Mouse (Mus musculus) embryonic facial prominence, embryonic 15.5 days (tissue): ENCODE data around the gene Robo1. TPM values are rescaled to one million over a fixed set of nuclear protein-coding genes. Genes with fewer than 3 reads are reported as not detected.

Source experiments
- ATAC-seq: fragments of 200-750 bp; cut with Nextera tagmentation; 2 replicates; pipeline ENCODE4 v1.8.0; 2017; ENCODE audit warnings: low read depth, moderate TSS enrichment; ENCODE audit not compliant: insufficient number of reproducible peaks, low FRiP score, low TSS enrichment
- H3K27ac ChIP-seq: fragments of 300-500 bp; sonication (generic); replicated peaks from 2 replicates; pipeline ENCODE4 v1.5.1; 2015; ENCODE audit warnings: mild to moderate bottlenecking, inconsistent platforms
- H3K27me3 ChIP-seq: fragments of 300-500 bp; sonication (generic); 2 replicates; pipeline ENCODE4 v1.6.1; 2015; ENCODE audit warnings: inconsistent platforms
- H3K36me3 ChIP-seq: fragments of 300-500 bp; sonication (generic); 2 replicates; pipeline ENCODE4 v1.6.1; 2015; ENCODE audit warnings: mild to moderate bottlenecking, inconsistent platforms
- H3K4me1 ChIP-seq: fragments of 300-500 bp; sonication (generic); 2 replicates; pipeline ENCODE4 v1.6.1; 2015; ENCODE audit warnings: inconsistent platforms
- H3K4me2 ChIP-seq: fragments of 300-500 bp; sonication (generic); replicated peaks from 2 replicates; pipeline ENCODE4 v1.6.1; 2015; ENCODE audit warnings: mild to moderate bottlenecking, inconsistent platforms
- H3K4me3 ChIP-seq: fragments of 300-500 bp; sonication (generic); replicated peaks from 2 replicates; pipeline ENCODE4 v1.5.1; 2015; ENCODE audit warnings: mild to moderate bottlenecking, inconsistent platforms
- H3K9ac ChIP-seq: fragments of 300-500 bp; sonication (generic); 2 replicates; pipeline ENCODE4 v1.6.1; 2015; ENCODE audit warnings: inconsistent platforms
- H3K9me3 ChIP-seq: fragments of 300-500 bp; sonication (generic); replicated peaks from 2 replicates; pipeline ENCODE4 v1.6.1; 2016; ENCODE audit warnings: inconsistent platforms
- WGBS: fragments of 180-500 bp; shearing (Covaris S2); methylation state at CpG from one replicate; pipeline ENCODE4 v1.1.7; 2015; 5-methylcytosine and 5-hydroxymethylcytosine counted together
- polyA plus RNA-seq: library from polyadenylated mRNA; unstranded; fragments of >200 nt; fragmentation: Nextera tagmentation; extraction: Ambion mirVana; gene quantifications from 2 replicates; pipeline ENCODE4 v1.2.1, GENCODE M21; 2015

Gene Robo1
- polyA plus RNA-seq, 1 experiment from 2014 or later = 36.9 TPM

DNA sequence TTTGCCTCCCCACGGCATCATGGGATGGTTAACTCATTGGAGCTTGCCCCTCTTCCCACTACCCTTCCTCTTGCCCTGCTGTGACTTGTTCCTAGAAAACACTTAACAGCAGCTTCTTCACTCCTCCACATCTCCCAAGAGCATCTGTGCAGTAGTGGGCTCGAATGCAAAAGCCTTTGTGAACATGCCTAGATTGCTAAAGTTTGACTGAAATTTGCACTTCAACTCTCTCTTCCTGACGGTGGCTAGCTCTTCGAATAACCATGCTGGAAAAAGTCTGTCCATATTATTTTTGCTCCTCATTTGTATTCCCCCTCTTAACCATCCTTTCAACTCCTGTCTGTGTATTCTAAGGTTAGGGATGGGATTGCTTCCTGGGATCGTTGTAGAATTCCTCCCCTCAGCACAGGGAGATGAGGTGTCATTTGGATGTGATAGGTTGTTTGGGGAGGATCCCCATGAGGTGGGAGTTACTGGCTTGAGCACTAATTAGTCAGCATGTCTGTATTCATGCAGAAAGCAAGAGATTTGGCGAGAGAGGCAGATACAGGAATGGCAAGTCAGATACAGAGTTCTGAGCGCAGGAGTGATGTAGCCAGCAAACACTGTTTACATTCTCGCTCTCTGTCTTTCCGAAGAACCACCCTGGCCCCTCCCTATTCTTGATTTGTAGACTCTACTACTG is 409.2 kb downstream of the Robo1 start:
- WGBS = 76% methylated on average over 9 of the region's 9 CpGs
- no peaks in the 10 kb centered on the region for H3K27me3 ChIP-seq
- no peak overlapping the region for H3K27ac ChIP-seq
- H3K4me1 ChIP-seq = peaks cover 12% of the 10 kb centered on the region
- no peak overlapping the region for H3K4me3 ChIP-seq
- H3K9me3 ChIP-seq = no peaks in the 10 kb centered on the region
- H3K4me2 ChIP-seq = no peak overlapping the region
- no peaks in the 10 kb centered on the region for H3K36me3 ChIP-seq
- no peak overlapping the region for H3K9ac ChIP-seq
- ATAC-seq = no peak

GRCm38 (mm10) chr16:72719063-72719462 is 411.0 kb downstream of the Robo1 start:
- no peak overlapping the region for H3K9ac ChIP-seq
- peaks cover 6% of the 10 kb centered on the region for H3K4me1 ChIP-seq
- H3K9me3 ChIP-seq = no peaks in the 10 kb centered on the region
- WGBS = 82% methylated on average over 4 of the region's 4 CpGs
- H3K27me3 ChIP-seq = no peaks in the 10 kb centered on the region
- H3K36me3 ChIP-seq = no peaks in the 10 kb centered on the region
- H3K4me3 ChIP-seq = no peak overlapping the region
- no peak overlapping the region for H3K4me2 ChIP-seq
- H3K27ac ChIP-seq = no peak overlapping the region
- no peak for ATAC-seq

DNA sequence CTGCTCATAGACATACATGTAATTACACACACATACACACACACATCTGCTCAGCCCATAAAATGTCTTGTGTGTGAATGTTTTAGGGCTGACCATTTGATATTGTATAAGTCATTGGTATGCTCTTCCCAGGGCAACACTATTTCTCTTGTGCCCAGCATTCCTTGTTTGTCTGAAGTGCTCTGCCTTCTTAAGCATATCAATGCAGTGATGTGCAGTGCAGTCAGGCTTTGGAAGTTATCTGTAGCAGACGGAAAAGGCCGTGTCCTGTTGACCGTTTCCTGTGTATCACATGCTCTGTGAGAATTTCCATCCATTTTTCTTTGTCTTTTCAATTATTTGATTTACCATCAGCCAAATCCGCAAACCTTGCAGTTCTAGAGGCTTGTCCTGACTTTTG is 412.9 kb downstream of the Robo1 start:
- WGBS = 88% methylated on average over 4 of the region's 4 CpGs
- Histone ChIP-seq H3K4me2 (no peak overlapping the region), H3K9me3 (no peaks in the 10 kb centered on the region), H3K27me3 (no peaks in the 10 kb centered on the region), H3K27ac (no peak overlapping the region), H3K36me3 (no peaks in the 10 kb centered on the region), H3K4me1 (peaks cover 6% of the 10 kb centered on the region), H3K4me3 (no peak overlapping the region), H3K9ac (no peak overlapping the region)
- ATAC-seq = no peak

DNA sequence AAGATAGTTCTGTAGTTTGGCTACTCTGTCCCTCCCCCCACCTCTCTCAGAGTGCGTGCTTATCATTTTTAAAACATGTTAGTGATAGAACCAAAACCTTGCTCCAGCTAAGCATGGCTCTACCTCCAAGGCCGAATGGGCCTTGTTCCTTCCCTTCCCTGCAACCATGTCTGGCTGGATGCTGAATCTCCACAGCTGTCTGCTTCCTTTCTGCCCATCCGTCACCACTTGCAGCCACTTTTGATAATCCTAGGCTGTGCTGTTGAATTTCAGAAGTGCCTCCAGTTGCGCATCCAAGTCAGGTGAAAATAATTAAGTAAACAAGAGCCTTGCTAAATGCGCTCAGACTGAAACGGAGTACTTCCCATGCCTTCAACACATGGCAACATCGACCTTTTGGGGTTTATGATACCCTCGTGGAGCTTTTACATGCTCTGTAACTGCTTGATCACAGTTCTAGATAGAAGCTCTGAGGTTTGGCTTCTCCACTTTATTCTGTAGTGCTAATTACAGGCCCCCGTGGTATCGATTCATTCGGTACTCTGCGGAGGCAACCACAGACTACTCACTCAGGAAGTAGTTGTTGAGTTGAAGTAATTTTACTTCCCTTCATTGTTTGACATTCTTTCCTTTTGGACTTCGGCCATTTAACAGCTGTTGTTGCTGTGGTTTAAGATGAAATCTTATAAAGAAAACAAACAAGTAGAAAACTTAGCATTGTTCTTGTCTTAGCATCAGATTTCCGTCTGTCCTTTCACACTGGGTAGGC is 413.8 kb downstream of the Robo1 start:
- Histone ChIP-seq H3K27ac (peak overlapping the region; percentile 58; the same call in 1 of the 2 replicates), H3K9me3 (no peaks in the 10 kb centered on the region), H3K36me3 (no peaks in the 10 kb centered on the region), H3K4me3 (no peak overlapping the region), H3K9ac (no peak overlapping the region), H3K4me2 (no peak overlapping the region), H3K27me3 (no peaks in the 10 kb centered on the region), H3K4me1 (peaks cover 6% of the 10 kb centered on the region)
- 39% methylated on average over 14 of the region's 14 CpGs for WGBS
- no peak for ATAC-seq

DNA sequence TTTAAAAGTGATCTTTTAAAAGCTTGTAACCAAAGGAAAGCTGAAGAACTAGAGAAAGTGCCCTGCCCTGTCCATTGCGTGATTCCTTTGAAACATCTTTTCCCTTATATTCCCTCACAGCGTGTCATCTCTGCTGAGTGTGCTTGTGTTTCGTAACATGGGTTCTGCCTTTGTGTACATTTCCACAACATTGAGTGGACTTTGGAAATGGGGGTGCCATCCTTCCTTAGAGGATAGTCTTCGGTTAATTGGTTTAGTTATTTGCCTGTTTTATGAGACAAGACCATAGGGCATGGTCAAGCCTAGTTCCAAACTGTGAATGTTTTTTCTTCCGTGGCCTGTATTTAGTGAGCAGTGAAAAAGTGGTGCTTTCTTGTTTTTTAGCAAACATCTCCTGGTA is 426.1 kb downstream of the Robo1 start:
- no peaks in the 10 kb centered on the region for H3K36me3 ChIP-seq
- no peak for ATAC-seq
- 89% methylated on average over 5 of the region's 5 CpGs for WGBS
- H3K27ac ChIP-seq = no peak overlapping the region
- no peak overlapping the region for H3K9ac ChIP-seq
- peaks cover 9% of the 10 kb centered on the region; the same call in 1 of the 2 replicates for H3K4me1 ChIP-seq
- H3K4me2 ChIP-seq = no peak overlapping the region
- H3K4me3 ChIP-seq = no peak overlapping the region
- no peaks in the 10 kb centered on the region for H3K27me3 ChIP-seq
- no peaks in the 10 kb centered on the region for H3K9me3 ChIP-seq

DNA sequence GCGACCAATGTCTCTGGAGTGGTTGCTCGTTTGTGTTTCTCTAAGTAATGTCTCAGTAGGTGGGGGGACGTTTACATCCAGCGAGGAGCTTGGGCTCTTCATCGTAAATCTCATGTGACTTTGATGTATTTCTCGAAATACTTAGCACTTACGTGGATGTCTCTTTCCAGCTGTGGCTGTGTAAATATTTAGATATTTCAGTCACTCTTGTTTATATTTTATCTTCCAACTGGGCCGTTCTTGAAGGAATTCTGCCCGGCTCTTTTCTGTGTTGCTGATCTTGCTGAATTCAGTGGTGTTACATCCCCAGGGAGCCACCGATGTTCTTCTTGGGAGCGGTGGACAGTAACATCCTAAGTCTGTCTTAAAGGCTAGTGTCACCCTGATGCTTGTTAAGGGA is 427.1 kb downstream of the Robo1 start:
- Histone ChIP-seq H3K4me1 (peaks cover 9% of the 10 kb centered on the region; the same call in 1 of the 2 replicates), H3K4me3 (no peak overlapping the region), H3K27me3 (no peaks in the 10 kb centered on the region), H3K9me3 (no peaks in the 10 kb centered on the region), H3K9ac (no peak overlapping the region), H3K27ac (no peak overlapping the region), H3K4me2 (no peak overlapping the region), H3K36me3 (no peaks in the 10 kb centered on the region)
- ATAC-seq = no peak
- WGBS = 60% methylated on average over 11 of the region's 11 CpGs

- WGBS = 86% methylated on average over 3 of the region's 3 CpGs
- Histone ChIP-seq H3K27ac (no peak overlapping the region), H3K27me3 (no peaks in the 10 kb centered on the region), H3K9ac (no peak overlapping the region), H3K4me3 (no peak overlapping the region), H3K9me3 (no peaks in the 10 kb centered on the region), H3K4me1 (peaks cover 9% of the 10 kb centered on the region; the same call in 1 of the 2 replicates), H3K36me3 (no peaks in the 10 kb centered on the region), H3K4me2 (no peak overlapping the region)
- no peak for ATAC-seq
These were observed 427.5 kb downstream of the Robo1 start for GRCm38 (mm10) chr16:72735588-72735987.

DNA sequence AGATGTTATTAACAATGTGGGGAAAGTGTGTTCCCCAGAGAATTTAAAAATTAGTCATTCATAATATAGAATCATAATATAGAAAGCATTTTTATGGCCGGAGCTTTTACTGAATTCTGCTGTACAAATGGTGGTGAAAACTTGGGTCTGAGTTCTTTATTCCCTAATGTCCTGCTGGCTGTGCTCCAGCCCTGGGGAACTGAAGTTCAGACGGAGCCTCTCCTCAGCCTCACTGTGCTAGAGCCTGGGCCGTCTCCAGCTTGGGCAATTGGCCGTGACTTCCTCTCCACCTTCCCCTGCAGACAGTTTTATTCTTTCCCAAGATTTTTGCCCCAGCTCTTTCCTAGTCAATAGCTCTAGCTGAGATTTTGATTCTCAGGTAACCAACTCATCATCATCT is 429.0 kb downstream of the Robo1 start:
- WGBS = 31% methylated on average over 4 of the region's 4 CpGs
- H3K27ac ChIP-seq = no peak overlapping the region
- no peaks in the 10 kb centered on the region for H3K9me3 ChIP-seq
- H3K27me3 ChIP-seq = no peaks in the 10 kb centered on the region
- ATAC-seq = no peak
- H3K9ac ChIP-seq = no peak overlapping the region
- no peak overlapping the region for H3K4me2 ChIP-seq
- peaks cover 9% of the 10 kb centered on the region; the same call in 1 of the 2 replicates for H3K4me1 ChIP-seq
- H3K36me3 ChIP-seq = peaks cover 9% of the 10 kb centered on the region; the same call in 1 of the 2 replicates
- H3K4me3 ChIP-seq = no peak overlapping the region

DNA sequence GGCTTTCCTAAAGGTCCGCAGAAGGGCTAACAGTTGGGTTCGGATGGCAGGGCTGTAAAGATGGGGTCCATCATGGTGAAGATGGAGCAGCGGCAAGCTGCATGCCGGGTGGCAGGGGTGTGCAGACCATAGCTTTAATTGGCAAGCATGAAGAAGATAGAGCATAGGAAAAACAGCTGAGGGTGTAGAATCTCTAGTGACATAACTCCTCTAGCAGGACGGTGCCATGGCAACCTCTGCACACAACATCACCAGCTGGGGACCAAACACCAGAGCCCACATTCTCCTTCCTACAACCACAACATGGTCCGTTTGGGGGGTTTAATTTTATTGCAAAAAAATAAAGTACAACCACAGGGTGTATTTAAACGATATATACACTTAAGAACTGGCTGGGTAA is 432.1 kb downstream of the Robo1 start:
- no peaks in the 10 kb centered on the region for H3K27me3 ChIP-seq
- H3K36me3 ChIP-seq = peaks cover 23% of the 10 kb centered on the region; the same call in 1 of the 2 replicates
- H3K27ac ChIP-seq = 0 out of 2 replicates have a peak overlapping the region, but pooled peaks have one; percentile 7
- no peak overlapping the region for H3K9ac ChIP-seq
- ATAC-seq = no peak
- no peaks in the 10 kb centered on the region; the same call in 1 of the 2 replicates for H3K4me1 ChIP-seq
- WGBS = 79% methylated on average over 7 of the region's 7 CpGs
- no peaks in the 10 kb centered on the region for H3K9me3 ChIP-seq
- no peak overlapping the region for H3K4me3 ChIP-seq
- no peak overlapping the region for H3K4me2 ChIP-seq

GRCm38 (mm10) chr16:72747696-72748095 is 439.6 kb downstream of the Robo1 start:
- H3K27ac ChIP-seq = no peak overlapping the region
- no peak for ATAC-seq
- H3K4me2 ChIP-seq = no peak overlapping the region
- no peaks in the 10 kb centered on the region for H3K9me3 ChIP-seq
- H3K4me3 ChIP-seq = no peak overlapping the region
- WGBS = 51% methylated on average over 5 of the region's 5 CpGs
- H3K4me1 ChIP-seq = no peaks in the 10 kb centered on the region
- no peak overlapping the region for H3K9ac ChIP-seq
- H3K27me3 ChIP-seq = no peaks in the 10 kb centered on the region
- H3K36me3 ChIP-seq = peaks cover 9% of the 10 kb centered on the region; the same call in 1 of the 2 replicates

DNA sequence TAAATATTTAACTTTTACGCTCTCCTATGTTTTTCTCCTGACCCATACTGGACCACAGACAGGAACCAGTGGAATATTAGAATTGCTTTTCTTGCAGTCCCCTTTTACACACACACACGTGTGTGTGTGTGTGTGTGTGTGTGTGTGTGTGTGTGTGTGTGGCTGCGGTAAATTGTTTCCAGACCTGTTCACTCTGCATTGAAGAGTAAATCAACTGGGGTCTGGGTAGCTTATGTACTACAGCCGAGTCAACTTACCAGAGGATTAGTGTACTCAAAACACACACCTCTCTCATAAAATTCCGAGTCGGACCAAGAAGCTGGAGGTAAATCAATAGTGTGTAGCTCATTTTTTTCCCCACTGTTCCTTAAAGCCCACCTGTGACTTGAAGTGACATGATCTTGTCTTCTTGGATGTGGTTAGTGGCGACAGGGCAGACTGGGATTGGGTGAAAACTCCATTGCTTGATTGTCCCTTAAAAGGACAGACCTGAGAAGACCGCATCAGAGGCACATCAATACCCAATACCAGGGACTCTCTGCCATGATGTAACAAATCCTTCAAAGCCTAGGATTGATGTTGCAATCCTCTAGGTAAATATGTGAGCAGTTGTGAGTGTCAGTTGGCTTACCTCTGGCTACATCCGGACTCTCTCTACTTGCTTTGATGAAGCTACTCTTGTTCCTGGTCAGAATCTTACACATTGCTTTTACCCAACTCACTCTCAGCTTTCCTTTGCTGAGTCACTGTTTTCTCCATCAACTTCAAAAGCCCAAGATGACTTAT is 457.2 kb downstream of the Robo1 start:
- Histone ChIP-seq H3K9ac (no peak overlapping the region), H3K9me3 (no peaks in the 10 kb centered on the region), H3K27ac (no peak overlapping the region), H3K4me3 (no peak overlapping the region), H3K36me3 (no peaks in the 10 kb centered on the region), H3K4me1 (no peaks in the 10 kb centered on the region), H3K4me2 (no peak overlapping the region), H3K27me3 (no peaks in the 10 kb centered on the region)
- ATAC-seq = no peak
- 59% methylated on average over 9 of the region's 9 CpGs for WGBS
